Mouse (Mus musculus) gastrocnemius, adult 18-20 months (tissue): ENCODE data around the gene Rab35. TPM values are rescaled to one million over a fixed set of nuclear protein-coding genes. Genes with fewer than 3 reads are reported as not detected.

Experiments used
- DNase-seq: peaks from one replicate; pipeline ENCODE4 v3.0.0; 2021; ENCODE audit warnings: low spot score
- long read RNA-seq, 2 experiments: library from polyadenylated mRNA; stranded (forward); transcript quantifications; one replicate each; pipeline ENCODE4 v2.0.0; 2021
- total RNA-seq, 2 experiments: library from RNA; stranded (reverse); gene quantifications; 2 replicates each; pipeline ENCODE4 v1.2.3; 2021

Rab35 gene
- total RNA-seq, result 10 to 100 TPM; 37.3 to 43.7 TPM
- long read RNA-seq, experiment 1, transcript Rab35-201 (6 exons, 2,820 nt), result major isoform, 19 of 25 reads
- long read RNA-seq, experiment 1, partial matches to known transcripts, result 3 of 25 reads
- long read RNA-seq, experiment 1, other reads (novel, unspliced or antisense), result 2 of 25 reads
- long read RNA-seq, experiment 2, transcript Rab35-201 (6 exons, 2,820 nt), result major isoform, 17 of 22 reads
- long read RNA-seq, experiment 2, partial matches to known transcripts, result 4 of 22 reads
- long read RNA-seq, experiment 2, other reads (novel, unspliced or antisense), result 0 of 22 reads

DNA sequence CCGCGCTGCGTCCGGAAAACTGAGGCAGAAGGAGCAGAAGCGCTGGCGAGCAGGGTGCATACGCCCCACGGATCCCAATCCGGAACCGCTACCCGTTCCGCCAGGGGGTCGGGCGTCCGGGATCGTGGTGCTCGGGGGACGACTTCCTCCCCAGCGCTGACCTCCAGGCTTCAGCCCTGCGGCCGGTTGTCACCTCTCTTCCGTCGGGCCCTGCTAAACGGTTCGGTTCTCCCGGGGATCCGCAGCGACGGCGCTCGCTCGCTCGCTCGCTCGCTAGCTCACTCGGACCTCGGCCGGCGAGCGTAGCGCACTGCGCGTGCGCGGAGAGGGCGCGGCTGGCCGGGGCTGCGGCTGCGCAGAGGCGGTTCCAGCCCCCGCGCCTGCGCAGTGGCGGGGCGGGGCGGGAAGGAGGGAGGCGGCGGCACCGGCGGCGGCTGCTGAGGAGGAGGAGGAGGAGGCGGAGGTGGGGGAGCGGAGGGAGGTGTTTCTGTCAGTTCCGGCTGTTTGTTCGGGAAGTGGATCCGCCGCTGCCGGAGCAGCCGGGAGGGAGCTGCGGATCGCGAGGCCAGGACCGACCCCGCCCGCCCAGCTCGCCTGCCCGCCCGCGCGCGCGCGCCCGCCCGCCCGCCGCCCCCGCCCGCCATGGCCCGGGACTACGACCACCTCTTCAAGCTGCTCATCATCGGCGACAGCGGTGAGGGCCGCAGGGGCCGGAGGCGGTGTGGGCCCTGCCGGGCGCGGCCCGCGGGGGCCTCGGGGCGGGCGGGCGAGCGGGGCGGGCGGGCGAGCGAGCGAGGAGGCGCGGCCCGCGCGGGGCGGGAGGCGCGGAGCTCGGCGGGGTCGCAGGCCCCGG is at the start of gene Rab35:
Gene Rab35 (plus strand): TSS at position 404 of the 853 bp plus-strand sequence.
- peak; percentile 93 for DNase-seq

DNA sequence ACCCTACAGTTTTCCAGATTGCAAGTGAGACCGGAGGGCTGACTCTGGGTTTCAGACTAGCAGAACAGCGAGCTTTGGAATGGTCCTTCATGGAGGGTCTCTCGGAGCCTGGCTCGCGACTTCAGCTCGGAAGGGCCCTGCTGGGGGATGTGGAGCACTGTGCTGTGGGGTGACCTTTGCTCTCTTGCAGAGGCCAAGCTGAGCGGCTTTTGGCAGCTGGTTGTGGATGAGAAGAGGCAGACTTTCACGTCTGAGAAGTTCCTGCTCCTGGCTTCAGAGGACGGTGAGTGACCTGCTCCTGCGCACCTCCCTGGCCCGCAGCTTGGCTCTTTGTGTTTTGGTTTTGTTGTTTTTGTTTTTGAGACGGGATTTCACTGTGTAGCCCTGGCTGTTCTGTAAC is 46.1 kb upstream of the Rab35 start:
- no peak for DNase-seq

DNA sequence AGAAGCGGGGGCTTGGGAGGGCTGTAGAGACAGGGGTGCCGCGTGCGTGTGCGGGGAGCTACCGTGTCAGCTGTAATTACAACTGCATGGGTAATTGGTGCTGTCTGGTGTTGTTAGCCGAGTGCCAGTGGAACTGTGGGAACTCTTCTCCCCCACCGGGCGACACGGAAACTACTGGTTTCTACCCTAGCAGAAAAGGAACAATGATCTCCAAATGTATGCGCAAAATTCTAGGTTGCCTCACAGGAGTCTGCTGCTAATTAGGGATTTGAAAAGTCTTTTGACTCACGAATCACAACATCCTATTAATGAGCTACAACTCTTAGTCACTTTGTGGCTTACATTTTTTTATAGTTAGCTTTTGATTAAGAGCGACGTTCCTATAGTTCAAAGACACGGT is 45.5 kb upstream of the Rab35 start:
- no peak for DNase-seq

DNA sequence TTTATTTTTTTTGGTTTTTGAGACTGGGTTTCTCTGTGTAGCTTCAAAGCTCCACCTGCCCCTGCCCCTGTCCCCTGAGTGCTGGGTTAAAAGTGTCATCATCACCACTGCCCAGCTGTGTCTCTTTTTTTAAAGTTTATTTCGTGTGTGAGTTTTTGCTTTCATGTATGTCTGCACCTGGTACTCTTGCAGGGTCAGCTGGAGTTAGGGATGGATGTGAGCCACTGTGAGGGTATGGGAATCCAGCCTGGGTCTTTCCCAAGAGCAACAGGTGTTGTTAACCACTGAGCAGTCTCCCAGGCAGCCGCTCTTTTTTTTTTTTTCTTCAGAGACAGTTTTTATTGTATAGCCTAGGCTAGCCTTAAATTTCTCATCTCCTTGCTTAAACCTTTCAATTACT is 44.9 kb upstream of the Rab35 start:
- DNase-seq, result no peak

DNA sequence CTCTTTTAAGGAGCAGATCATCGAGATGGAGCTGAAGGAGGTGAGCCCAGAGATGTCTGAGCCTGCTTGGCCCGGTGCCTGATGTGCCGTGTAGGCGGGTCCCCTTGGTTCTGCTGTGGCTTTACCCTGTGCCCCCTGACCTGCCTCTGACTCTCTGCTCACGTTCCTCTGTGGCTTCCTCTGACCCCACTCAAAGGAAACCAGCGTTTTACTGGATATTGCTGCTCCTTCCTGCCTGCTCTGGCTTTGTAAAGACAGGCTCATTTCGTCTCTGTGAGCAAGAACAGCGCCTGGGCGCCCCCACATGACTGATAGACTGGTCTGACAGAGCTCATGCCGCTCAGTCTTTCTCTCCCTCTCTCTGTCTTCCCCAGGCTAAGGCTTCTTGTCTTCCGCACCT is 40.7 kb upstream of the Rab35 start:
- DNase-seq, result no peak

DNA sequence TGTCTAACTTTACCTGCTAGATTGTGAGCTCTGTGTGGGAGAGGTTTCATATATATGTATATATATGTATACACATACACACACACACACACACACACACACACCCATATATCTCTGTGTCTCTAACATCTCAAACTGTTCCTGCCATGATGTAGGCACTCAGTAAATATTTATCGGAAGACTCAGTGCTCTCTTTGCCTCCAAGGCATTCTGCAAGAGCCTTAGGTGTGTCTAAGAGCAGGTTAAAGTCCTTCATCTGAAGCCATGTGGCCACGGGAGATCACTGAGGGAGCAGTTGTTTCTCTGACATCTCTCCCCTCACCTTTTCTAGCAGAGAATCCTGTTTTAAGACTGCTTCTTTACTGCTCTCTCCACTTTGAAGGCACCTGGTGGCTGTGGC is 40.2 kb upstream of the Rab35 start:
- DNase-seq, result no peak

DNA sequence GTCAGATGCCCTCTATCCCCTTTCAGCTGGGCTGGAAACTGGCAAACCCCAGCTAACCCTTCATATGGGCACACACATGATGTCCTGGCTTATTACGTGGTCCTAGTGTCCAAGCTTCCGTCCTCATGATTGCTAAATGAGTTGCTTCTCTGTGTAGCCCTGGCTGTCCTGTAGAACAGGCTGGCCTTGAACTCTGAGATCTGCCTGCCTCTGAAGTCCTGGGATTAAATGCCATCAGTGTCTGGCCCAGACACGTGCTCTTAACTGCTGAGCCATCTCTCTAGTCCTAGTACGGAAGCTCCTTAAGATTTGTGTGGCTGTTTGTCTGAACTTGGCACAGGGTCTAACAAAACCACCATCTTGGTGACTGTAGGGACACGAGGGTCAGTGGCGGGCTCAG is 28.1 kb upstream of the Rab35 start:
- DNase-seq, result no peak

DNA sequence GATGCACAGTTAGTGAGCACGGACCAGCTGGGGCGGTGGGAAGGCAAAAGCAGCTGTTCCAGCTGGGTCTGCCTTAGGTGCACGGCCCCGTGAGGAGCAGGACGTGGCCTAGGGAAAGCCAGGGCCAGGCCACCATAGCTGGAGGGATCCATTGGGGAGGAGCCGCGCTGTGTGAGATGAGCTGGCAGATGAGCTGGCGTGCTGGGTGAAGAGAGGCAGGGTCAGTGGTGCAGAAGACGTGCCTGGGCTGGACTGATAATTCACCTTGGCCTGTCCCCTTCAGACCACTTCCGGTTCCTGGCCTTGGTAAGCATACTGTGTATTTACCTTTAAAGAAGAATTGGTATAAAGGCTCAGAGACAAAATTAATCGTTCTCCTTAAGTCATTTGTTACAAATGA is 20.1 kb upstream of the Rab35 start:
- DNase-seq, result no peak

DNA sequence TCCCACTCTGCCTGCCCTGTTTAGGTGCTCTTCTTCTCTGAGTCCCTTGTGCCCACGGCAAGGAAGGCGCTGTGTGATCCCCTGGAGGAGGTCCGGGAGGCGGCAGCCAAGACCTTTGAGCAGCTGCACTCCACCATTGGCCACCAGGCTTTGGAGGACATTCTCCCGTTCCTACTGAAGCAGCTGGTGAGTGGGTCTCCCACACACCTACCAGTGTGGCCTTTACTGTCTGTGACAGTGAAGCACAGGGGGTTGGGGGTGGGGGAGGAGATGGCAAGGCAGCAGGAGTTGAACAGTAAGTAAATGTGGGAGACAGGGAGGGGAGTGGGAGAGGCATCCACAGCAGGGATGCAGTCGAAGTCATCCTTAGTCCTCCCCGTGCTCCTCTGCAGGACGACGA is 18.4 kb upstream of the Rab35 start:
- DNase-seq, result no peak

DNA sequence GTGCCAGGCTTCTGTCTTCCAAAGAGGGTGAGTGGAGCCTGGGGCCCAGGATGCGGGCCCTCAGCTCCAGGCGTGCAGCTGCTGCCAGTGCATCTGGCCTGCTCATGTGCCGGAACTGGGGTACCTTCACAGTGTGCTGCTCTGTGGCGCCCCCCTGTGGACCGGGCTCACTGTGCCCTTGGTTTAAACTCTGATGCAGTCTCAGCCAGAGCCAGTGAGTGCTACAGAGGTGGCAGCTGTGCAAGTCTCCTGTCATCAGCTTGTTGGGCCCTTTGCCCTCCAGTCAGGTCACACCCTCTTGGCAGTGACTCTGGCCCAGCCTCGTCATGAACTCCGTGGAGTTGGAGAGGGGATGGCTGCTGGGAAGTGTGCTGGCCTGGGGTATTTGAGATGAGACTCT is 16.8 kb upstream of the Rab35 start:
- peak; percentile 42 for DNase-seq

DNA sequence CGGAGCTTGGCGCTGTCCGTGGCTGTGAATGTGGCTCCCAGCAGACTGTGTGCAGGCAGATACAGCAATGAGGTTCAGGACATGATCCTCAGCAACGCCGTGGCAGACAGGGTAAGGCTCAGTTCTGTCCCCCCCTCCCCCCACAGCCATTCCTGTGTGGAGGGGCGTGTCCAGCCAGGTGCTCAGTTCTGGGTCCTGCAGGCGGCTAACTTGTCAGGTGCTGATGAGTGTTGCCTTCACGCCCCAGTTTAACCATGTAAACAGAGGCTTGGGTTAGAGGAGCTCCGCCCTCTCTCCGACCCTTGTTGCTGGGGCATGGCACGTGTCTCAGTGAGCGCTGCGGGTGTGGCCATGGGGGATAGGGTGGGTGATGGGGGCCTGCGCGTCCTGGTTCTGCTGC is 12.0 kb upstream of the Rab35 start:
- DNase-seq, result no peak

DNA sequence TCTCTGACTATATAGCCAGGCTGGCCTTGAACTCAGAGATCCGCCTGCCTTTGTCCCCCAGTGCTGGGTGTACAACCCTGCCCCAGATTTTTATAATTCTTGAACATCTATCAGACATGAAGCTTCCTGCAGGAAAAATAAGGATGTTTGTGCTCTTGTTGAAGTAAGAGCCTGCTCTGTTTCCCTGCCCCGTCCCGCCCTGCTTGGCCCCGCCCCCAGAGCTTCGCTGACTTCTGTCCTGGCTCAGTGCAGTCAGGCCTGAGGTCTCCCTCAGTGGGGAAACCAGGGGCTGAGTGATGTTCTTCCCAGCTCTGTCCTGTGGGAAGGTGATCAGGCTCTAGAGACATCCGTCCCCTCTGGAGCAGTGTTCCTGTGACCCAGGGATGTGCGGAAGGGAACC is 9.0 kb upstream of the Rab35 start:
- DNase-seq, result no peak

DNA sequence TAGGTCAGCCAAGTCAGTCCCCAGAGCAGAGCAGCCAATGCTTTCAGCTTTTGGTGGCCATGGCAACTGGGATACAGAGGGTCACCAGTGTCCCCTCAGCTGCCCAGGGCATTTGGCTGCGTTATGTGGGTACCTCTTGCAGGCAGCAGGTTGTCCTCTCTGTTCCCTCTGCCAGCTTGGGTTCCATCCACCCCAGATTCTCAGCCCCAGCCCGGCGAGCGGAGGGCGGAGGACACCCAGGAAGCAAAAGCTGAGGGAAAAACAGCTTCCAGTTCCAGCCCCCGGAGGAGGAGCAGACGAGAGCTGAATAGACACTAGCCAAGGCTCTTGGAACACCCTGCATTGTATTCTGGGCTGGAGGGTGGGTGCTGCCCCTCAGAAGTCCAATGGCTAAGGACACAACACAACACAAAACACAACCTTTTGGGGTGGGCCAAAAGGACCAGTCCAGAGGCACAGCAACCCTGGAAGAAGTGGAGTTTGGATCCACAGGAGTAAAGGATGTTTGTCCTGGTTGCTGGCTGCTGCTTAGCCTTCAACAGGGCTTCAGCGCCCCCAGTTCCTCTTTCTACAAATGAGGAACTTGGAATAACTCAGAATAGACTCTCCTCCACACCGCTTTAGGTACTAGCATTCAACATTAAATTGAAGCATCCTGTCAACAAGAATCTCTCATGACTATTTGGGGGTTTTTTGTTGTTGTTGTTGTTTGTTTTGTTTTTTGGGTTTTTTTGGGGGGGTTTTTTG is 7.8 kb upstream of the Rab35 start:
- no peak for DNase-seq

DNA sequence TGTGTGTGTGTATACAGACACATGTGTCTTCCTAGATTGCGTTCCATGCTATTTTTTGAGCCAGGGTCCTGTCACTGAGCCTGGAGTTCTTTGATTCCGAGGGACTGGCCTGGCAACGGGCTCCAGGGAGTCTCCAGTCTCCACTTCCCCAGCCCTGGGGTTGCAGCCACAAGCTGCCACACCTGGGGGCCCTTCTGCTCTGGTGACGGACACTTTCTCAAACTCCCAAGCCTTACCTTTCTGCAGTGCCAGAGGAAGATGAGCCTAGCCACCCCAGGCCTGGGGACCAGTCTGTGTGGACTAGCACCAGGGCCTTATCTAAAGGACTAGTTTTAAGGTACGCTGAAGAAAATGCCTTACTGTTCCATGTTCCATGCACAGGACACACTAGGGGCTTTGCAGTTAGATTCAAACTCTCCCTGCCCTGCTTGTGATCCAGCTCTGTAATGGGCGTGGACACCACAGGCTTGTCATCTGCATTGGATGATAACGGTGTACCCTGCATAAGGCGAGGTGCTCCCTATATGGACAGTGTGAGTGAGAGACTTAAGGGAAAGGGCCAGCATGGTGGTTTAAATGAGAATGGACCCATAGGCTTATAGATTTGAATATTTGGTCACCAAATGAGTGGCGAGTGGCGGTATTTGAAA is 5.3 kb upstream of the Rab35 start:
- DNase-seq, result no peak

DNA sequence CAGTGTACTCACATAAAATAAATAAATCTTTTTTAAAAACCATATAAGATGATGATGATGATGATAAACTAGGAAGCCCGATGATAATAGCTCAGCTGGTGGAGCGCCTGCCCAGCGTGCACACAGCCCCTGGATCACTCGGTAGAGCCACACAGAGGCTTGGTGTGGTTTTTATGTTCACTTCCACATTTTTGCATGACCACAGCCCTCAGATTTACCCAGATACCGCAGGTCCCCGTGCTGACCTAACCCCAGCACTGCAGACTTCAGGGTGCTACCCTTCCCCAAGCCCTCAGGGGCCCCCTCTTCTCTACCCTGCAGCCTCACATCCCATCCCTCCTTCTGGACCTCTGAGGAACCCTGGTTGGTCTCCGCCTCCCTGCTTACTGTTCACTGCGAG is 3.6 kb upstream of the Rab35 start:
- DNase-seq, result no peak

DNA sequence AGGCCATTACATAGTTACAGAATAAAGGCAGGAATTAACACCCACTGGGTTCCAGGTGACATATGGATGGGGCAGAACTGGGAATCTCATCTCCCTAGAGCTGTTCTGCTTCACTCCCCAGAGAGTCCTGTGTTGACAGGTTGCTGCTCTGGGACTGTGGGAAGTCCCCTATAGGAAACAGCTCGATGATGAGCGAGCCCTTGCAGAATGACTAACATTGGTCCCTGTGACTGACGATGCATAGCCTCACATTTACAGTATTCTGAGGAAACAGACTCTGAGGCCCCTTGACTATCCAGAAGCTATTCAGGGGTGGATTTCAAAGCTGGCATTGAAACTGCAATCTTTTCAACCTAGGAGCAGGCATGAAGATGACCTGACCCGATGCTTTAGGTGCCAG is 2.0 kb upstream of the Rab35 start:
- no peak for DNase-seq

DNA sequence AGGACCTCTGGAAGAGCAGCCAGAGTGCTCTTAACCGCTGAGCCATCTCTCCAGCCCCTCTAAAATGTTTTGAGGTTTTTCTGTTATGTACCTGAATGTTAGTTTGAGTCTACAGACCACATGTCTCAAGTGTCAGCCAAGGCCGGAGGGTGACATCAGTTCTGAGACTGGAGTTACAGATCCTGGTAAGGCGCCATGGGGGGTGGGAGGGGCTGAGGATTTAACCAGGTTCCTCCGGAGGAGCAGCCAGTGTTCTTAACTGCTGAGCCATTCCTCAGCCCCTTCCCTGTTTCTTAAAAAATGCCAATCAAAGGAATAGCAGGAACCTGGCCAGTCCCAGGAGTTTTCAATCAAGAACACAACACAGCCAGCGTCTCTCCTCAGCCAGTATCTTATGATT is 1.4 kb upstream of the Rab35 start:
- no peak for DNase-seq

DNA sequence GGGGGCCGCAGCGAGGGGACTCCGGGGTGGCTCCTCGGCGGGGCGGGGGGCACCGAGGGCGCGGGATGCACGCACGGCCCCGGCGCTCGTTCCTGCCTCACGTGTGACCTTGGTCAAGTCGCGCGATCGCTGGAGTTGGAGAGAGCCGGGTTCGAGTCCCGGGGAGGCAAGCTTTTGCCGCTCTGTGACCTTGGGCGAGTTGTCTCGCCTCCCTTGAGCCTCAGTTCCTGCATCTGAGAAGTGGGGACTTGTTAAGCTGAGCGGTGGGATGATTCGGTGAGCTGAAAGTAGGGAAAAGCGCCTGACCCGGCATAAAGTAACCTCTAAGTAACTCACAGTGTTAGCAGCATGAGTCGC is 628 bp downstream of the Rab35 start:
- peak; percentile 21 for DNase-seq

DNA sequence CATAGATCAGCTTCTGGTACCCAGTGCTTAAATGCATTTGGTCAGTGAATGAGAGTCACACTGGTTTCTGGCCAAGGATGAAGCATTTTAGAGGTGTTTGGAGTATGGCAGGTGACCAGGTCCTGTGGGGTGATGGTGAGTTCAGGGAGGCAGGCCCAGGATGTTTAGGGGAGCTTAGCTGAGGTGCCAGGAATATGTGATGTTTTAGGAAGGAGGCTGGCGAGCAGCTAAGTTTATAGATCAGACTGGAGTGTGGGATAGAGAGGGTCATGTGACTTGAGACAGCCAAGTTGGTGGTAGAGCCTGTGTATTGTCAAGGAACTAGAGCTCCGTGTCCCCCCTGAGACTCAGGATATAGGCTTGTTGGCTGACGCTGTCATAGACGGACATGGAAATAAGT is 1.4 kb downstream of the Rab35 start:
- no peak for DNase-seq

DNA sequence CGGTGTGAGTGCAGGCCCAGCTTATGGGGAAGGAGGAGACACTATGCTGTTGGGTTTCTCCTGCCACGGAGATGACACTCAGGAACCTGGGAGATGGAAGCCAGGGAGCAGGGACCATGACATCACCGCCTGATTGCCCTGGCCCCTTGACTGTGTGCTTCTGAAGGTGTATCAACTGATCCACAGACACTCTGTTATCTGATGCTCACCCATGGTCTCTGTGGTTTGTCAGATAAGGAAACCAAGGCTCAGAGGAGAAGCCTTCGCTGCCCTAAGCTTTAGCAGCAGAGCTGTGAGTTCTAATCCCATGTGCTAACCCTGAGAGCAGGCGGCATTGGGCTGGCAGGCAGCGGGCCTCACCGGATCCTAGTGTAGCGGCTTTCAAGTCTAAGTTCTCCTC is 2.3 kb downstream of the Rab35 start:
- no peak for DNase-seq

DNA sequence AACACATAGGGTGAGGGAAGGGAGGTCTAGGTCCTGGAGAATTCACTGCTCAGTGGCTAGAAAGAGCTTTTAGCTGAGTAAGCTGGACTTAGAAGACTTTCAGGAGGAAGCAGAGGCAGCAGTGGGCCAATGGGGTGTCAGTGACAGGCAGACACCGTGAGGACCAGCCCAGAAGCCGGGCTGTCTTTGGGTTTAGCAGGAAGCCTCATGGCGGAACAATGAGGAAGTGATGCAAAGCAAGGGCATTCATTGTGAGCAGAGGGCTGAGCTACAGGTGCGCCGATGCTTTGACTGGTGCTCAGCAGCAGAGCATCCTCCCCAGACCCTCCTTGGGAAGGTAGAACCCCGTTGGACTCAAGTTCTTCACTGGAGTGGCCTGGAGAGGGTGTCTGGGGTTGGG is 3.8 kb downstream of the Rab35 start:
- DNase-seq, result no peak

DNA sequence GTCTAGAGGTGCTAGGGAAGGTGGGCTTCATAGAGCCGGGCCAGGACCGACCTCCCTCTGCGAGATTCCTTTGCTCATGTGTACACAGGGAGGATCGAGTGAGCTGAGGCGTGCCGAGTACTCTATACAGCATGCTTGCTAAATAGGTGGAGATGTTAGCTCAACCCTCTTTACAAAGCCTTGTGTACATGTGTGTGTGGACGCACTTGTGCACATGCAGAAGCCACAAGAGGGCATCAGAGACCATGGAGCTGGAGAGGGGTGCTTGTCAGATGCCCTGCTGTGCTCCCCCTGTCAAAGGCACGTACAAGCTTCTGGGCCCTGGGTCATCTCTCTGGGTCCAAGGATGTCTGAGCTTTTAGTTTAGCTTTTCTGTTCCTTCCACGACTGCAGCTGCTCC is 12.5 kb downstream of the Rab35 start:
- DNase-seq, result no peak
